Mouse (Mus musculus): ENCODE measurements around the gene Slc12a8. TPM values are rescaled to one million over a fixed set of nuclear protein-coding genes. Genes with fewer than 3 reads are reported as not detected.

The Slc12a8 gene
- polyA plus RNA-seq, 1 experiment, result 0.91 TPM

DNA sequence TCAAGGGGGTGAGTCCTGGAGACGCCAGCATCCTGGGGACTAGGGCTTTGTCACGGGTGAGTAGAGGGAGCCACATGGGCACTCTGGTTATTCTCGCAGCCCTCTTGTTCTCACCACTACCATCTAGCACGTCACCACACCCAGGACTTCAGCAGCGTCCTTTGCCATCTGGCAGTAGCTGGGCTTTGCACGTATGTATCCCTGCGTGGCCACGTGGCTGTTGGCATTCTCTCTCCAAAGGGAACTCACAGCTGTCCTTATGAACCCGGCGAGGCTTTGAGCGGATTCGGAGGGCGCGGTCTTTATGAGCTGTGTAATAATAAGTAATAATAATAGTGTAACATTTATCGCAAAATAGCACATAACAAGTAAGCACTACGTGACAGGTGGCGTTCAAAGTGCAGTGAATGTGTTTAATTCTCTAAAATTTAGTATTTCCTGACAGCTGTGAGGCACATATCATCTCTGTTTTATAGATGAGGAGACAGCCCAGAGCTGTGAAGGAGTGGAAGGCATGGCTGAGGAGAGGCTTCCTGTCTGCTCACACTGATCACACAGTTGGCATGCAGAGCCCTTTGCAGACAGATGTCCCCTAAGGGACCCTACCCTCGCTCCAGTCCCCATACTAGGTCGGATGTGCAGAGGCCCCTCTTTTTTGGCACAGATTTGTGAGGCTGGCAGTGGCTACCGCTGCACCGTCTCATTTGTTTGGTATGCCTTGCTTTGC, 20.5 kb downstream of the Slc12a8 start:
- Histone ChIP-seq H3K4me3 (ENCODE audit: insufficient read depth, low read length) (no peak overlapping the region), H3K27ac (ENCODE audit: insufficient read depth, low read length) (no peak overlapping the region), H3K4me1 (ENCODE audit: control insufficient read depth, insufficient read depth, low read length) (no peaks in the 10 kb centered on the region)
- no peak for TF ChIP-seq CTCF (IDR thresholded peaks at IDR 0.05; ENCODE audit: borderline replicate concordance, insufficient read depth, low read length)

DNA sequence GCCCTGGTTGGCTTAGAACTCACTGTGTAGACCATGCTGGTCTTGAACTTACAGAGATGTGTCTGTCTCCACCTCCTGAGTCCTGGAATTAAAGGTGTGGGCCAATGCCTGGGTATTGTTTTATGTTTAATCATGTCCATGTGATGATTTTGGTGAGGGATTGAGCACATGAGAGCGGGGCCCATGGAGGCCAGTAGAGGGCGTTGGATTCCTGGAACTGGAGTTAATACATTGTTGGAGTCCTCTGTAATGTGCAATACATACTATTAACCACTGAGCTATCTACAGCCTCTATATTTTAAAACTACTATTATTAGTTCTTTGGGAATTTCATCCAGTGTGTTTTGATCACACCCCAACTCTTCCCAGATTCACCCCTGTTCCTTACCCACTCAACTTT, 27.2 kb downstream of the Slc12a8 start:
- Histone ChIP-seq H3K4me3 (ENCODE audit: insufficient read depth, low read length) (no peak overlapping the region), H3K27ac (ENCODE audit: insufficient read depth, low read length) (no peak overlapping the region), H3K4me1 (ENCODE audit: control insufficient read depth, insufficient read depth, low read length) (no peaks in the 10 kb centered on the region)
- TF ChIP-seq POLR2A (IDR thresholded peaks at IDR 0.05; ENCODE audit: low read depth, low read length), result no peak
- no peak for TF ChIP-seq CTCF (IDR thresholded peaks at IDR 0.05; ENCODE audit: borderline replicate concordance, insufficient read depth, low read length)

DNA sequence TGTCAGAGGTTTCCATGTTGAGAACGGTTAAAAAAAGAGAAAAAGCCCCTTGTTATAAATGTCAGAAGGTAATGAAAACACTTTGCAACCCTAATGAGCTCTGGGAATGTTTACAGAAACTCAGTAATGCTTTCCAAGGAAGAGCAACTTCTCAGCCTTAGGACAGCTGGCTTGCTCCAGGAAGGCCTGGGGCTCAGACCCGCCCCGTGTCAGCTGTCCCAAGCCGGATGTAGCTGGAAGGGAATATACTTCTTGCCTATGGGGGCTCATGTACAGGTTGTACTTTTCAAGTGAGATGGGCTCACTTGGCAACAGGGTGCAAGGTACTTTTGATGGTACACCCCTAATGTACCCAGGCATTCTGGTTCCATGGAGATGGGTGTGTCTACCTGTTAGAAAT, 28.4 kb downstream of the Slc12a8 start:
- Histone ChIP-seq H3K4me3 (ENCODE audit: insufficient read depth, low read length) (no peak overlapping the region), H3K27ac (ENCODE audit: insufficient read depth, low read length) (no peak overlapping the region), H3K4me1 (ENCODE audit: control insufficient read depth, insufficient read depth, low read length) (no peaks in the 10 kb centered on the region)
- TF ChIP-seq CTCF (IDR thresholded peaks at IDR 0.05; ENCODE audit: borderline replicate concordance, insufficient read depth, low read length), result no peak
- TF ChIP-seq POLR2A (IDR thresholded peaks at IDR 0.05; ENCODE audit: low read depth, low read length), result no peak

DNA sequence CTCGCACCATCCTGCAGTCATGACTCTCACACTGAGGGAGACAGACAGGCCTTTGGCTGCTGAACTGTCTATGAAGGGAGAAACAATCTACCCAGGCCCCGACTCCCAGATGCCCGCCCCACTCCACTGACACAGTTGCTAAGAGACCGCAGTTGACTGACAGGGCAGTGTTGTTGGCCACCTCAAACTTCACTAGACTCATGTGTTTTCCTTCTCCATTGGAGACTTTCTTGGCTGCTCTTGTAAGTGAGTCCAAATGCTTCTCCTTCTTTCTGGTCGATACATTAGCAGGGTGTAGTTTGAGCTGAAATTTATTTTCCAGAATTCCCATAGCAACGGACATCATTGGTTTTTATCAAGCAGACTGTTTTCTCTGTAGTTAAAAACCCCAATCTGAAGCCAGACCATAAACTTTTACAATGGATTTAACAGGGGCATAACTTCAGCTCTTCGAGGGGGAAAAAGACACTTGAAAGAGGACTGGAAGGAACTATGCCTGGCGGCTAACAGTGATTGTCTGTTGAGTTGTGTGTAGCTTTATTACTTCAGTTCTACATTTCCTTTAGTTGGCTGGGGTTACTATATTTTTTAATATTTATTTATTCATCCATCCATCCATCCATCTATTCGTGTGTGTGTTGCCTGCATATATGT, 36.7 kb downstream of the Slc12a8 start:
- Histone ChIP-seq H3K4me1 (ENCODE audit: control insufficient read depth, insufficient read depth, low read length) (no peaks in the 10 kb centered on the region), H3K27ac (ENCODE audit: insufficient read depth, low read length) (no peak overlapping the region), H3K4me3 (ENCODE audit: insufficient read depth, low read length) (no peak overlapping the region)
- no peak for TF ChIP-seq CTCF (IDR thresholded peaks at IDR 0.05; ENCODE audit: borderline replicate concordance, insufficient read depth, low read length)
- TF ChIP-seq POLR2A (IDR thresholded peaks at IDR 0.05; ENCODE audit: low read depth, low read length), result no peak

DNA sequence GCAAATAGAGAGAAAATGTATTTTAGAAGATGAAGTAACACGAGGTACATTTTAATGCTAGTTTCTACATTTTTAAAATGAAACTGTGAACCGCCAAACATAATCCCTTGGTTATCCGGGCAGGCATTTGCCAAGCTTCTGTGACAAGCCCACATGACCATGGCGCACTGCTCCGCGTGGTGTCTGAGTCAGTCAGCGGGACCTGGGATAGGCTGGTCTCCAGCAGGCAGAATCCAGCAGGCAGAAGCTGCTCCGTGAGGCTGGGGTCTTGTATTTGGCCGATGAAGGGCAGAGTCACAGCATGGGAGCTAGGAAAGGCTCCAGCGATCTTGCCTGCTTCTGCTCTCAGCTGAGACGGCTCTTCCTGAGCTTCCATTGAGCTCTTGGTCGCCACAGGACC, 41.0 kb downstream of the Slc12a8 start:
- Histone ChIP-seq H3K4me1 (ENCODE audit: control insufficient read depth, insufficient read depth, low read length) (no peaks in the 10 kb centered on the region), H3K27ac (ENCODE audit: insufficient read depth, low read length) (no peak overlapping the region), H3K4me3 (ENCODE audit: insufficient read depth, low read length) (no peak overlapping the region)
- TF ChIP-seq POLR2A (IDR thresholded peaks at IDR 0.05; ENCODE audit: low read depth, low read length) (no peak), CTCF (IDR thresholded peaks at IDR 0.05; ENCODE audit: borderline replicate concordance, insufficient read depth, low read length) (no peak)

DNA sequence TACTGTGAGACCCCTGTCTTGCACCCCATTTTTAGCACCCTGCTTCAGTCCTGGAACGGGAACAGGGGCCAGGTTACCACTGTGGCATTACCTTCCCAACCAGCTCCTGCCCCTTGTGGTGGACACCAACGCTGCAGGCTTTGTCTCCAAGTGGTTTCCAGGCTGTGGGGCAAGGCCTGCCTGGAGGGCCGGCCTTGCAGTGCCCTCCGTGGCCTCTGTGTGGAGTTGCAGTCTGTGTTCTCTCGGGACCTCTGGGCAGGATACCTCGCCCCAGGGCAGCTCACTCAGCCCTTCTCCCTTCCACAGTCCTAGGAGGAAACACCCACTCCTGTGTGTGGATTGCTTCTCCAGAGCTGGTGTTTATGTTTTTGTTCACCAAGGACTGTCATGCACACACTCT, 43.2 kb downstream of the Slc12a8 start:
- Histone ChIP-seq H3K4me3 (ENCODE audit: insufficient read depth, low read length) (no peak overlapping the region), H3K27ac (ENCODE audit: insufficient read depth, low read length) (no peak overlapping the region), H3K4me1 (ENCODE audit: control insufficient read depth, insufficient read depth, low read length) (peaks cover 3% of the 10 kb centered on the region)
- TF ChIP-seq POLR2A (IDR thresholded peaks at IDR 0.05; ENCODE audit: low read depth, low read length) (no peak), CTCF (IDR thresholded peaks at IDR 0.05; ENCODE audit: borderline replicate concordance, insufficient read depth, low read length) (peak; percentile 71)

DNA sequence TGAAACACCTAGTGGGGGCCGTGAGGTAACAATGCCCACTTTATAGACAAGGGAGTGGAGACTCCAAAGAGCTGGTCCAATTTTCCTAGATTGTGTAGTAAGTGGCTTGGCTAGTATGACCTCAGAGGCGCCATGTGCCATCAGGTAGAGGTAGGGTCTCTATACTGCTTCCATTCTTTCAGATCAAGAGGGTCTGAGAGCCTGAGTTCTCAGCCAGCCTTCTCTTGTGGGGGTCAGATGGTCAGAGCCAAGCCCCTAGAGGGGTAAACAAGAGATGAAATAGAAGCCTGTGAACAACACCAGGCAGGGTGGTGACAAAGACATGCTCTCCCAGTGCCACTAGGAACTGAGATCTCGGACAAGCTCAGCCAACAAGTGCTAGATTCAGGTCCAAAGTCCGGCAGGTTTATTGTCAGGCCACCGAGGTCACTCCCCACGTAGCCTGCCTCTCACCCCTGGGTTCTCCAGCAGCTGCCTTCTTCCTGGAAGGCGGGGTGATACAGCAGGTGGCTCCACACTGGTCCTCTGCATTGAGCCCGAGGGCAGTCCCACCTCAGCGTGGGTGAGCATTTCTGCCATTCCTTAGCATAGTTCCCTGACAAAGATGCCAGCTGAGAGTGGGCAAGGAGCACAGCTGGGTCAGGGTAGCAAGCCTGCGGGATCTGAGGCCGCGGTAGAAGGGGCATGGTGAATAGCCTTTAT, 44.3 kb downstream of the Slc12a8 start:
- Histone ChIP-seq H3K4me1 (ENCODE audit: control insufficient read depth, insufficient read depth, low read length) (peaks cover 3% of the 10 kb centered on the region), H3K27ac (ENCODE audit: insufficient read depth, low read length) (no peak overlapping the region), H3K4me3 (ENCODE audit: insufficient read depth, low read length) (no peak overlapping the region)
- TF ChIP-seq CTCF (IDR thresholded peaks at IDR 0.05; ENCODE audit: borderline replicate concordance, insufficient read depth, low read length) (no peak), POLR2A (IDR thresholded peaks at IDR 0.05; ENCODE audit: low read depth, low read length) (no peak)

DNA sequence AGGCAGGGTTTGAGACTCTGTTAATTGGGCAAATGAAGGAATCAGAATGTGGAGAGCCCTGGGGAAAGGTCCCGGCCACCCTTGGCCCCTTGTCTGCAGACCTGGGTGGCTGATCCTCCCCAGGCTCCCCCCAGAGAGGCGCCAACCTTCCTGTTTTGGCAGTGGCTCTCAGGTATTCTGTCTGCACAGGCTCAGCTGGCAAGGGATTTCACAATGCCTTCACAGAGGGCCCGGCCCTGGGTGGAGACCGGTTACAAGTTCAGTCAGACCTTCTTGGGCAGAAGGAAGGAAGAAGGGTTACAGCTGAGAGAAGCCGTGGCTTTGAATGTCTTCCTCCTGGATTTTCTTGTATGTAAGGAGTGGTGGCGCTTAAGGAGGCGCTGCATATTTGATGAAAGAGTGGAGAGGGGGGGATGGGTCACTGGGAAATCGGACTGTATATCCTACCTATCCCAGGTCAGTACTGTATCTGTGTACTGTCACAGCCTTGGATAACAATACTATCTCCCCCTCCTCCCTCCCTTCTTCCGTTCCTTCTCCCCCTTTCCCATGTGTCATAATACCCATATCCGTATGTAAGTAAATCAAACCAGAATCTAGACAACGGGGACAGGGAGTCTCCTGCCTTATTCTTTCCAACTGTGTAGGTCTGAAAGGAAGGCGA, 45.9 kb downstream of the Slc12a8 start:
- no peak overlapping the region for H3K4me3 ChIP-seq (ENCODE audit: insufficient read depth, low read length)
- H3K4me1 ChIP-seq (ENCODE audit: control insufficient read depth, insufficient read depth, low read length), result peaks cover 3% of the 10 kb centered on the region
- no peak for TF ChIP-seq CTCF (IDR thresholded peaks at IDR 0.05; ENCODE audit: borderline replicate concordance, insufficient read depth, low read length)
- TF ChIP-seq POLR2A (IDR thresholded peaks at IDR 0.05; ENCODE audit: low read depth, low read length), result no peak
- H3K27ac ChIP-seq (ENCODE audit: insufficient read depth, low read length), result peak overlapping the region; percentile 19; the same call in 1 of the 2 replicates

DNA sequence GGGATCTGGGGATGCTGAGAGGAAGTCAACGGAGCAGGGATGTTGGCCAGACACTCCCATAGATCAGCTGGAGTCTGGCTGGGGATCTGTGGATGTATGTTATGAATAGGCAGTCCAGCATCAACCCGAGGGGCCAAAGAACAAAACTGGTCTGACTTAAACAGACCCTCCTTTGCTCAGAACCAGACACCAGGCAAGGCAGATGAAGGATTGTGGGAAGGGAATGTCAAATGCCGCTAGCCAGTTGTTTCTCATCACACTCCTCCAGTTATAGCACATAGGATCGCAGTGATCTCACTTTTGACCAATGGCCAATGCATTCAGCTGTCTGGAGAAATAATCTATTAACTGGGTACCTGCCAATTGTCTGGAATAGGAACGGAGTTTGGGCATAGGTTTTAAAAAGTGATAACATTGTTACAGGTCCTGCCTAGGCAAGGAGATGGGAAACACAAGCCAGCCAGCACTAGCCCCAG, 46.4 kb downstream of the Slc12a8 start:
- H3K4me3 ChIP-seq (ENCODE audit: insufficient read depth, low read length), result no peak overlapping the region
- TF ChIP-seq CTCF (IDR thresholded peaks at IDR 0.05; ENCODE audit: borderline replicate concordance, insufficient read depth, low read length), result no peak
- TF ChIP-seq POLR2A (IDR thresholded peaks at IDR 0.05; ENCODE audit: low read depth, low read length), result no peak
- peak overlapping the region; percentile 19; the same call in 1 of the 2 replicates for H3K27ac ChIP-seq (ENCODE audit: insufficient read depth, low read length)
- H3K4me1 ChIP-seq (ENCODE audit: control insufficient read depth, insufficient read depth, low read length), result peaks cover 3% of the 10 kb centered on the region

All from embryonic fibroblast, embryonic 13.5 days (primary cell).